Comparison of ENCODE assay signal across 10 mouse cellular contexts in the genomic region with DNA sequence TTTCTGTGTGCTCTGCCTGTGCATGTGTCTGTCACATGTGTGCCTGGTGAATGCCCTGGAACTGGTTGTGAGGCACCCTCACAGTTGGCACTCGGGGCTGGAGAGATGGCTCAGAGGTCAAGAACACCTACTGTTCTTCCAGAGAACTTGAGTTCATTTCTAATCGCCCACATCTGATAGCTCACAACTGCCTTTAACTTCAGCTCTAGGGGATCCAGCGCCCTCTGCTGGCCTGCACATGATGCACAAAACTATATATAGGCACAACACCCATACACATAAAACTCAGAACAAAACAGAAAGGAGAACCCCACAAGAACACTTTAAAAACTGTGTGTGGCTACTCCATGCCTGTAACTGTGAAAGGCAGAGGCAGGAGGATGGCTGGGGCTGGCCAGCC. TPM values are rescaled to one million over a fixed set of nuclear protein-coding genes. Genes with fewer than 3 reads are reported as not detected.
A peak's percentile ranks its signal among the peaks of the same experiment; 100 is the strongest.
DNase-seq lines count a peak whose midpoint lies in the region; ATAC-seq lines count a peak whose summit lies in the region.
"Had no signal": no experiment of that assay in that cellular context is flagged by ENCODE, and none has a peak within 500 bp of the region (broad histone marks: within the 10 kb centered on the region; RNA-seq: fewer than 3 reads in every experiment).

No protein-coding gene starts in this region.

- peaks cover 100% of the 10 kb centered on the region for H3K36me3 ChIP-seq in embryonic facial prominence, embryonic 10.5 days (replicated peaks)

- ATAC-seq in neutrophil, adult 5-6 weeks (ENCODE audit: extremely low read depth, insufficient number of reproducible peaks, low FRiP score, poor library complexity, severe bottlenecking): peak; percentile 10; the same call in 1 of the 2 replicates

- no peak overlapping the region for H3K4me3 ChIP-seq in embryonic facial prominence, embryonic 10.5 days
- H3K4me3 ChIP-seq: erythroblast, embryonic 14.5 days; liver, embryonic 15.5 days had no signal

- H3K27me3 ChIP-seq in embryonic facial prominence, embryonic 10.5 days (replicated peaks; ENCODE audit: low read depth, poor library complexity, severe bottlenecking): no peaks in the 10 kb centered on the region
- H3K27me3 ChIP-seq: liver, embryonic 15.5 days had no signal

- peak; percentile 55 to 68 for DNase-seq in heart, postnatal 14 days
- DNase-seq in heart, adult 8-10 months (ENCODE audit: low spot score): no peak
- DNase-seq in 3T3-L1 (ENCODE audit: low read depth, low spot score) (peak; percentile 60), ES-CJ7 (ENCODE audit: low read depth, low spot score) (peak; percentile 75)
- DNase-seq in embryonic facial prominence, embryonic 10.5 days (ENCODE audit: low spot score): peak; percentile 65
- DNase-seq in left cerebral cortex, postnatal 25 days (ENCODE audit: low spot score in 2 of 2): peak; percentile 40 to 66
- no peak for DNase-seq in ovary, adult 18-20 months (ENCODE audit: low spot score)

- H3K27ac ChIP-seq in embryonic facial prominence, embryonic 10.5 days (replicated peaks): no peak overlapping the region
- H3K27ac ChIP-seq: liver, embryonic 15.5 days had no signal

- no peaks in the 10 kb centered on the region for H3K4me1 ChIP-seq in embryonic facial prominence, embryonic 10.5 days

- intact Hi-C loops in heart, postnatal 14 days (cut with DNase I): loop anchor here (5.0 kb wide), 1 partner anchor 123 kb away; no protein-coding TSS in a partner anchor
- intact Hi-C loops in left cerebral cortex, postnatal 25 days (cut with DNase I): loop anchor here (5.0 kb wide), 1 partner anchor 182 kb away; no protein-coding TSS in a partner anchor

- H3K9me3 ChIP-seq in embryonic facial prominence, embryonic 10.5 days: no peaks in the 10 kb centered on the region
- H3K9me3 ChIP-seq: liver, embryonic 15.5 days had no signal

- 59% methylated on average over 3 of the region's 3 CpGs for WGBS in embryonic facial prominence, embryonic 10.5 days

RNA-seq across cellular contexts. Expression of a gene that starts 11.8 kb away (rescaled TPM):
- total RNA-seq in heart, postnatal 14 days (2021): 10 to 100 TPM; 45.6 to 49.8 TPM
- 10 to 100 TPM; 44.9 to 65.4 (median 52.1) TPM for total RNA-seq in heart, adult 8-10 months (2022)
- polyA plus RNA-seq in embryonic facial prominence, embryonic 10.5 days (2016; fragmentation: Nextera tagmentation; extraction: Ambion mirVana): 187 and 191 TPM in 2 replicates
- 10 to 100 TPM; 43.7 to 47.1 TPM for total RNA-seq in left cerebral cortex, postnatal 25 days (2021)
- 44.1 and 49.8 TPM in 2 replicates for total RNA-seq in neutrophil, adult 5-6 weeks (2017)

RNA-seq across cellular contexts. Expression of a gene that starts 12.1 kb away (rescaled TPM):
- total RNA-seq in heart, postnatal 14 days (2021): under 1 TPM; 0.20 to 0.36 TPM
- total RNA-seq in heart, adult 8-10 months (2022): under 1 TPM; 0.25 to 0.84 (median 0.34) TPM
- polyA plus RNA-seq in embryonic facial prominence, embryonic 10.5 days (2016; fragmentation: Nextera tagmentation; extraction: Ambion mirVana): 0.41 and 0.44 TPM in 2 replicates
- 1 to 10 TPM in 1 of 2 experiments, under 1 TPM in 1; 0.27 to 1.1 TPM for total RNA-seq in left cerebral cortex, postnatal 25 days (2021)
- 8.7 and 11.6 TPM in 2 replicates for total RNA-seq in neutrophil, adult 5-6 weeks (2017)

RNA-seq across cellular contexts. Expression of a gene that starts 15.1 kb away (rescaled TPM):
- total RNA-seq in heart, postnatal 14 days (2021): 10 to 100 TPM; 21.5 to 22.6 TPM
- 10 to 100 TPM in 3 of 4 experiments, 1 to 10 TPM in 1; 9.6 to 16.8 (median 12.1) TPM for total RNA-seq in heart, adult 8-10 months (2022)
- 58.0 and 58.9 TPM in 2 replicates for polyA plus RNA-seq in embryonic facial prominence, embryonic 10.5 days (2016; fragmentation: Nextera tagmentation; extraction: Ambion mirVana)
- total RNA-seq in left cerebral cortex, postnatal 25 days (2021): 10 to 100 TPM; 70.9 to 81.0 TPM
- 97.9 and 108 TPM in 2 replicates for total RNA-seq in neutrophil, adult 5-6 weeks (2017)

RNA-seq across cellular contexts. Expression of a gene that starts 26.3 kb away (rescaled TPM):
- 10 to 100 TPM; 41.3 to 41.5 TPM for total RNA-seq in heart, postnatal 14 days (2021)
- 10 to 100 TPM; 61.6 to 72.9 (median 63.8) TPM for total RNA-seq in heart, adult 8-10 months (2022)
- polyA plus RNA-seq in embryonic facial prominence, embryonic 10.5 days (2016; fragmentation: Nextera tagmentation; extraction: Ambion mirVana): 20.7 and 22.9 TPM in 2 replicates
- total RNA-seq in left cerebral cortex, postnatal 25 days (2021): 100 to 1,000 TPM; 122 TPM
- 29.9 and 31.1 TPM in 2 replicates for total RNA-seq in neutrophil, adult 5-6 weeks (2017)

RNA-seq across cellular contexts. Expression of a gene that starts 40.0 kb away (rescaled TPM):
- 1 to 10 TPM; 6.3 to 9.6 TPM for total RNA-seq in heart, postnatal 14 days (2021)
- total RNA-seq in heart, adult 8-10 months (2022): 1 to 10 TPM; 6.4 to 9.2 (median 7.7) TPM
- 3.5 and 4.2 TPM in 2 replicates for polyA plus RNA-seq in embryonic facial prominence, embryonic 10.5 days (2016; fragmentation: Nextera tagmentation; extraction: Ambion mirVana)
- 1 to 10 TPM; 6.6 to 7.5 TPM for total RNA-seq in left cerebral cortex, postnatal 25 days (2021)
- 37.0 and 41.1 TPM in 2 replicates for total RNA-seq in neutrophil, adult 5-6 weeks (2017)

Comparison
In these comparisons a context has a peak if more than half of its experiments do, and no peak if none do; other contexts are left out.
1. DNase-seq: peak in heart, postnatal 14 days (2 of 2), 3T3-L1 (single experiment), ES-CJ7 (single experiment), embryonic facial prominence, embryonic 10.5 days (single experiment) and left cerebral cortex, postnatal 25 days (2 of 2); none in heart, adult 8-10 months (single experiment) and ovary, adult 18-20 months (single experiment).